8 mouse cellular contexts compared by ENCODE assay signal in genomic region chr1:131527281-131528080, GRCm38 (mm10). TPM values are rescaled to one million over a fixed set of nuclear protein-coding genes. Genes with fewer than 3 reads are reported as not detected.
DNase-seq lines count a peak whose midpoint lies in the region; ATAC-seq and TF ChIP-seq lines count a peak whose summit lies in the region.

Gene Srgap2 (minus strand): TSS chr1:131527352.
Gene Fam72a (plus strand): TSS chr1:131527903.

- peak within 1 kb of the TSS; percentile 89 for H3K4me2 ChIP-seq in lung, postnatal 0 days (replicated peaks; ENCODE audit: low read depth, low read length)

- H3K4me1 ChIP-seq in hindbrain, embryonic 10.5 days (replicated peaks), result peaks cover 68% of the 10 kb centered on the region
- H3K4me1 ChIP-seq in lung, postnatal 0 days (ENCODE audit: insufficient read depth, low read depth, low read length), result peaks cover 27% of the 10 kb centered on the region

- no peaks in the 10 kb centered on the region for H3K9me3 ChIP-seq in hindbrain, embryonic 10.5 days
- H3K9me3 ChIP-seq in lung, postnatal 0 days (ENCODE audit: low read length), result no peaks in the 10 kb centered on the region

- DNase-seq in MN1 (ENCODE audit: low spot score), result peak; percentile 99
- peak; percentile 100 for DNase-seq in cerebellum, adult 9-10 months
- DNase-seq in hindbrain, embryonic 10.5 days (ENCODE audit: low spot score), result peak; percentile 98
- DNase-seq in layer of hippocampus, adult 9-11 months, result peak; percentile 100
- DNase-seq in lung, postnatal 0 days (ENCODE audit: low spot score), result peak; percentile 100
- DNase-seq in ovary, postnatal 14 days (ENCODE audit: low spot score), result peak; percentile 95
- DNase-seq in thymus, postnatal 14 days, result peak; percentile 96

- peak; percentile 52 for TF ChIP-seq EP300 in lung, postnatal 0 days (IDR thresholded peaks at IDR 0.05)

- H3K27me3 ChIP-seq in hindbrain, embryonic 10.5 days (ENCODE audit: insufficient read depth, poor library complexity, severe bottlenecking), result no peaks in the 10 kb centered on the region
- H3K27me3 ChIP-seq in lung, postnatal 0 days (replicated peaks; ENCODE audit: insufficient read depth, low read length), result no peaks in the 10 kb centered on the region

- H3K36me3 ChIP-seq in hindbrain, embryonic 10.5 days, result peaks cover 5% of the 10 kb centered on the region; the same call in 1 of the 2 replicates
- H3K36me3 ChIP-seq in lung, postnatal 0 days (ENCODE audit: insufficient read depth, low read length), result no peaks in the 10 kb centered on the region

- under 1% methylated on average over 44 of the region's 44 CpGs for WGBS in hindbrain, embryonic 10.5 days
- under 1% methylated on average over 44 of the region's 44 CpGs for WGBS in lung, postnatal 0 days

- peak within 1 kb of the TSS; percentile 87 for H3K4me3 ChIP-seq in hindbrain, embryonic 10.5 days
- H3K4me3 ChIP-seq in lung, postnatal 0 days (ENCODE audit: low read depth, low read length), result peak within 1 kb of the TSS; percentile 77

- H3K9ac ChIP-seq in lung, postnatal 0 days (replicated peaks; ENCODE audit: low read depth), result peak within 1 kb of the TSS; percentile 66

- TF ChIP-seq CTCF in lung, postnatal 0 days (IDR thresholded peaks at IDR 0.05), result no peak

- ATAC-seq in frontal cortex, adult (ENCODE audit: low TSS enrichment), result peak; percentile 83
- peak; percentile 93 for ATAC-seq in lung, postnatal 0 days

- H3K27ac ChIP-seq in hindbrain, embryonic 10.5 days, result peak within 1 kb of the TSS; percentile 96
- peak within 1 kb of the TSS; percentile 94 for H3K27ac ChIP-seq in lung, postnatal 0 days (ENCODE audit: low read length)

RNA-seq across cellular contexts. Expression of gene Srgap2, which starts in this region (rescaled TPM):
- 17.2 TPM in 2 replicates for polyA plus RNA-seq in hindbrain, embryonic 10.5 days (2016; fragmentation: Nextera tagmentation; extraction: Ambion mirVana)
- 9.5 and 10.1 TPM in 2 replicates for polyA plus RNA-seq in lung, postnatal 0 days (2015; fragmentation: Nextera tagmentation; extraction: Ambion mirVana)

RNA-seq across cellular contexts. Expression of gene Fam72a, which starts in this region (rescaled TPM):
- polyA plus RNA-seq in hindbrain, embryonic 10.5 days (2016; fragmentation: Nextera tagmentation; extraction: Ambion mirVana), result 4.3 and 5.7 TPM in 2 replicates
- polyA plus RNA-seq in lung, postnatal 0 days (2015; fragmentation: Nextera tagmentation; extraction: Ambion mirVana), result 1.1 and 1.3 TPM in 2 replicates

Comparison
In these comparisons a context has a peak if more than half of its experiments do, and no peak if none do; other contexts are left out.
1. Peak in every context shown above with its lines: DNase-seq, ATAC-seq, H3K4me3 ChIP-seq and H3K27ac ChIP-seq.